Mouse (Mus musculus): ENCODE measurements around the gene Cdc42ep3.

Gene Cdc42ep3

GRCm38 (mm10) chr17:79343334-79343946 lies 11.5 kb downstream of the Cdc42ep3 start:
- DNase-seq, result no peak

GRCm38 (mm10) chr17:79342639-79343333 lies 12.1 kb downstream of the Cdc42ep3 start:
- no peak for DNase-seq

DNA sequence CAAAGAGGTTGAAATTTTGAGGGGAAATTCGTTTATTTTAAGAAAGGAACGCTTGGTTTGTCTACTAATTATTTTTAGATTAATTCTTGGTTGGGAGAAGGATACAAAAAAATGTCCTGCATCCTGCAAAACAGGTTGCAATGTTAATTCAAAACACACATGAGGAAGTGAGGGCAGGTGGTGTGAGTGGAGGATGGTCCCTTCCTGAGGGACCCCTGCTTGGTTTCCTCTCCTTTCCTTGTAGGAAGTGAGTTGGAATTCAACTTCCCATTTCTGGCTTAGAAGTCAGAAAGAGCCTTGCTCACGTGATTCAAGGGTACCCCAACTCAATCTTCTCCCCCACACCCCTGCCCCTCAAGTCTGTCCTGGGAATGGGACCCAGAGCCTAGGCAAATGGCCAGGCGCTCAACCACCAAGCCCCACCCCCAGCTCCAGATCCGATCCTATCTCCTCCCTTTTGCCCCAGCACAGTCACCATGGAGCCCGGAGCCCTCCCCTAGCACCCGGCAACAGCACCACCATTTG lies 12.9 kb downstream of the Cdc42ep3 start:
- DNase-seq, result no peak

GRCm38 (mm10) chr17:79337494-79337893 lies 17.4 kb downstream of the Cdc42ep3 start:
- DNase-seq, result no peak

- no peak for DNase-seq
Measured at GRCm38 (mm10) chr17:79334701-79335100, 20.2 kb downstream of the Cdc42ep3 start.

DNA sequence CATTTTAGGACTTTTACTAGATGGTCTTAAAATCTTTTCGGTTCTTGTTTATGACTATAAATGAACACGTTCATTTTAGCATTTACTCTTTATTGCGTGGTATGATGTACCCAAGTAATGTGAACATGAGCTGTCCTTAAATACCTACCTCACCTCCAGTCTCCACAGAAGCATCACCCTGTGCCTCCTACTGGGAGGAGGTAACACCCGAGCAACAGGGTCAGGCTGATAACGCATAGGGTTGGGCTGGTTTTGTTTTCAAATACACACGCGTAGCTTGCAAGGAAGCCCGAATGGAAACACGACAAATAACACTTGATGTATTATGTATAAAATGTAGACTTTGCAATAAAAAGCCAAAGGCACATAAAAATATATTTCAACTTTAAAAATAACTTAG lies 21.2 kb downstream of the Cdc42ep3 start:
- DNase-seq, result no peak

DNA sequence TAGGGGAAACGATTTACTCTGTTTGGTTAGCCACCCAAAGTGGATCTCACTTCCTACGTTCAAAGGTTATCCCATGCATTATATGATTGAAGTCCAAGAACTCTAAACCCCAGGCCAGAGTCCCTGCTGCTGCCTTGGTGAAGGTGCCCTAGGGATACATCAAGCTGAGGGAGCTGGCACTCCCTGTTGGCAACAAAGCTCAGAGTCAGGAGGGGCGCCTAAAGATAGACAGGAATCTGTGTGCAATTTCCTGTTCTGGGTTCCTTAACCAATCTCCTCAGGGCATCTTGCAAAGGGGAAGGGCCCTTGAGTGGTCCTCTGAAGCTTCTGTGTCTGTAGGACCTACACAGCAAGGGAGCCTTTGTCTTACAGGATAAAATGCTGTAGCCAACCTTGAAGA lies 22.0 kb downstream of the Cdc42ep3 start:
- DNase-seq, result no peak

- DNase-seq, result no peak
Measured at GRCm38 (mm10) chr17:79330397-79330796, 24.5 kb downstream of the Cdc42ep3 start.

- DNase-seq, result no peak
Measured at GRCm38 (mm10) chr17:79326868-79327376, 28.0 kb downstream of the Cdc42ep3 start.

GRCm38 (mm10) chr17:79317085-79317751 lies 37.7 kb downstream of the Cdc42ep3 start:
- DNase-seq, result no peak

GRCm38 (mm10) chr17:79315415-79316094 lies 39.3 kb downstream of the Cdc42ep3 start:
- DNase-seq, result no peak

- no peak for DNase-seq
Measured at GRCm38 (mm10) chr17:79310465-79310864, 44.4 kb downstream of the Cdc42ep3 start.

GRCm38 (mm10) chr17:79309506-79309905 lies 45.4 kb downstream of the Cdc42ep3 start:
- no peak for DNase-seq

DNA sequence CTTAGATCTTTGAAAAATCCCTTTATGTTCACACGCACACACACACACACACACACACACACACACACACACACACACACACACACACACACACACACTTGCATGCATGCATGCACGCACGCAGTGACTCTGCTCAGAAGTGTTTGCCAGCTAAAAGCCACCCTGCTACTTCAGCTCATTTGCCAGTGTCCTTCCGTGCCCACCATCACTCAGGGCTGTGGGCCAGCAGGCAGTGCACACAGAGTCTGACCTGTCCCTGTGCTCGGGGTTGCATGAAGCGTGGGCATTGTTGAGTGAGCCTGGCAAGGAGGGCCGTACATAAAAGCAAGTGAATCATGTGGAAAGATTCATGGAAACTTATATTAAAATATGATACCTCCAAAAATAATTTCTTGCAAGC lies 49.2 kb downstream of the Cdc42ep3 start:
- DNase-seq, result no peak

DNA sequence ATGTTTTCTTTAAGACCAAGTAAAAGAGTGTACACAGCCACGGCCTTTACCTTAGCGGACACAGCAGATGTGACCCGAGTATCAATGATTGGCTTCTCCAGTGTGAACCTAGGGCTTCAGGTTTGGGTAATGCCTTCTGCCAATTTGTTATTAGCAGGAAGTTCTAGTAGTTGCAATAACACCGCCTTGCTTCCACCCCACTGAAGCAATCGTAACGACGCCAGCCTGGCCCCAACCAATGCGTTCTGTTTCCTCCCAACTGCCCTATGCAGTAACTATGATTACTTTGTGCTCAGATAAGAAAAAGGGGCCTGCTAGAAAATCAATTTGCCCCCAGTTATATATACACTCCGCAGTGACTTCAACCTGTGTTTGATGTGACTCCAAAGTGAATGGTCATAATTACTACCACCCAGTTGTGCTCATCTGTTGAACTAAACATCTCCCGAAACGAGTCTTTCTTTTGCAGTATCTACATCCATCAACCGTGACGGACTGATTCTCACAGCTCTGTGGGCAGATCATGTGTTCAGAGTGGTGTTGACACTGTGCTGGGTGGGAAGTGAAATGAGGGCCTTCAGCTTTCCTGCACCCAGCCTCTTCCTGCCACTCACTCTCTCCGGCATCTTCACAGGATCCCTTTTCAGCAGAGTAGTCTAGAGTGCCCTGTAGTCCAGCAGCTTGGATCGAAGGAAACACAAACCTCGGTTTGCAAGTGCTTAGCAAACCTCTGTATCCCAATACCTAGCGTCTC lies 51.0 kb downstream of the Cdc42ep3 start:
- DNase-seq, result no peak

- DNase-seq, result no peak
Measured at GRCm38 (mm10) chr17:79303238-79303637, 51.7 kb downstream of the Cdc42ep3 start.

GRCm38 (mm10) chr17:79299925-79300324 lies 55.0 kb downstream of the Cdc42ep3 start:
- DNase-seq, result no peak

DNA sequence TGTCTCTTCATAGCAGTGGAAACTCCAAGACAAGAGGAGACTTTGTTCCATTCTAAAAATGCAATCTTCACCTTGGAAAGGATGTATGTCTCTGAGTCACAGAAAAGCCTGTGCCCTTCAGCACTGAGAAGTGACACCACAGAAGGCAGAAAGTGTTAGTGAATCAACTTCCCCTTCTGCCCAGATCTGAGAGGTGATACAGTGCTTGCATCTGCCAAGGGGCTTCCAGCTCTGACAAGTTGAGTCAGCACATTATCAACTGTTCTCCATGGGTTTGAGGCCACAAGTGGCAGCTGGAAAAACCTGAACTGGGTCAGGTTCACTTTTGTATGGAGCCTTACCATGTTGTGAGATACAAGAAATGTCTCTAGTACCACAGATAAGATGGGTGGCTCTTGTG lies 55.9 kb downstream of the Cdc42ep3 start:
- no peak for DNase-seq

- no peak for DNase-seq
Measured at GRCm38 (mm10) chr17:79295926-79296325, 59.0 kb downstream of the Cdc42ep3 start.

GRCm38 (mm10) chr17:79291672-79292071 lies 63.2 kb downstream of the Cdc42ep3 start:
- no peak for DNase-seq

GRCm38 (mm10) chr17:79290697-79291096 lies 64.2 kb downstream of the Cdc42ep3 start:
- DNase-seq, result no peak

GRCm38 (mm10) chr17:79287302-79287701 lies 67.6 kb downstream of the Cdc42ep3 start:
- no peak for DNase-seq

Measured in thymus, postnatal 14 days (tissue).